Mouse (Mus musculus) bone marrow macrophage, adult 2 months (primary cell): ENCODE results near the gene Klhl31. TPM values are rescaled to one million over a fixed set of nuclear protein-coding genes. Genes with fewer than 3 reads are reported as not detected.

Experiments
- H3K27ac ChIP-seq: 2 replicates; pipeline ENCODE4 v1.5.1; 2012; ENCODE audit warnings: low read depth, low read length; ENCODE audit not compliant: insufficient read depth
- H3K4me1 ChIP-seq: 2 replicates; pipeline ENCODE4 v1.6.1; 2012; ENCODE audit warnings: low read length; ENCODE audit not compliant: control insufficient read depth, insufficient read depth
- H3K4me3 ChIP-seq: 2 replicates; pipeline ENCODE4 v1.5.1; 2012; ENCODE audit warnings: mild to moderate bottlenecking, low read length, moderate library complexity; ENCODE audit not compliant: insufficient read depth
- CTCF ChIP-seq: IDR thresholded peaks from 2 replicates; pipeline ENCODE4 v1.5.1; 2012; ENCODE audit warnings: low read depth, mild to moderate bottlenecking, low read length, moderate library complexity
- POLR2A ChIP-seq: IDR thresholded peaks from 2 replicates; pipeline ENCODE4 v1.6.1; 2012; ENCODE audit warnings: mild to moderate bottlenecking, low read depth, low read length, borderline replicate concordance
- polyA plus RNA-seq: library from polyadenylated mRNA; stranded (reverse); fragments of >200 nt; gene quantifications from 2 replicates; pipeline ENCODE4 v1.2.4, GENCODE M21; 2012; ENCODE audit not compliant: missing spikeins, insufficient read depth, insufficient read length

Gene Klhl31
- polyA plus RNA-seq, 1 experiment: not detected

- TF ChIP-seq POLR2A: no peak
- no peak for TF ChIP-seq CTCF
- Histone ChIP-seq H3K27ac (no peak overlapping the region), H3K4me3 (no peak overlapping the region), H3K4me1 (no peaks in the 10 kb centered on the region)
These were observed 13.4 kb upstream of the Klhl31 start for GRCm38 (mm10) chr9:77622874-77623273.

- TF ChIP-seq CTCF (no peak), POLR2A (no peak)
- Histone ChIP-seq H3K27ac (no peak overlapping the region), H3K4me3 (no peak overlapping the region), H3K4me1 (no peaks in the 10 kb centered on the region)
These were observed 12.8 kb upstream of the Klhl31 start for GRCm38 (mm10) chr9:77623318-77624050.

DNA sequence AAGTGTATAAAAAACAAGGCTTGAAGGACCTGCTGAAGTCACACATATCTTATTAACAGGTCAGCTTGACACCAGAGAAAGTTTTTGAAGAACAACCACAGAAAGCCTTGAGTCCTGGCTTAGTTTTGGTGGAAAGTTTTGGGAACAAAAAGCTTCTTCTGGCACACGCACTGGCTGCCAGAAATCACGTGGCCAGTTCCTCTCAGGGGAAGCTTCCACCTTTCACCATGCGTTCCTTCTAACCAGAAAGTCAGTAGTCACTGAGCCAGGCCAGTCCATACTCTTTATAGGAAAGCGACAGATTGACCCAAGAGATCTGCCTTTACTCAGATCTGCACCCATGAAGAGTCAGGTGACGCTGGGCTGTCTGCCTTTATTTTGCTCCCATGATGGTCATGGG lies 12.1 kb upstream of the Klhl31 start:
- TF ChIP-seq POLR2A: no peak
- TF ChIP-seq CTCF: no peak
- H3K27ac ChIP-seq: no peak overlapping the region
- H3K4me3 ChIP-seq: no peak overlapping the region
- H3K4me1 ChIP-seq: no peaks in the 10 kb centered on the region

- TF ChIP-seq POLR2A (no peak), CTCF (no peak)
- H3K27ac ChIP-seq: no peak overlapping the region
- H3K4me1 ChIP-seq: no peaks in the 10 kb centered on the region
- H3K4me3 ChIP-seq: no peak overlapping the region
These were observed 7.6 kb upstream of the Klhl31 start for GRCm38 (mm10) chr9:77628676-77629075.

DNA sequence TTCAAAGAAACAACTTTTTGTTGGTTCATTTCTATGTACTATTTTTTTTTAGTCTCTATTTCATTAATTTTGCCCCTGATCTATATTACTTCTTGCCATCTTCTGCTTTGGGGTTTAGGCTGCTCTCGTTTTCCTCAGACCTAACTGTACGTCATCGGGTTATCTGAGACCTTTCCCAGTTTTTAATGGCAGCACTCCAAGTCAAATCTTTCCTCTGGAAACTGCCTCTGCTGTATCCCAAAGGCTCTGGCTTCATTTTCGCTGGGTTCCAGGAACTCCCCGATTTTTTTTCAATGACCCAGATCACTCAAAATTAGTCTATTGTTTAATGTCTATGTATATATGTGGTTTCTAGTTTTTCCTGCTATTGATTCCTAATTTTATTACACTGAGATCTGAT lies 6.6 kb upstream of the Klhl31 start:
- Histone ChIP-seq H3K4me1 (no peaks in the 10 kb centered on the region), H3K4me3 (no peak overlapping the region)
- TF ChIP-seq POLR2A (no peak), CTCF (no peak)

DNA sequence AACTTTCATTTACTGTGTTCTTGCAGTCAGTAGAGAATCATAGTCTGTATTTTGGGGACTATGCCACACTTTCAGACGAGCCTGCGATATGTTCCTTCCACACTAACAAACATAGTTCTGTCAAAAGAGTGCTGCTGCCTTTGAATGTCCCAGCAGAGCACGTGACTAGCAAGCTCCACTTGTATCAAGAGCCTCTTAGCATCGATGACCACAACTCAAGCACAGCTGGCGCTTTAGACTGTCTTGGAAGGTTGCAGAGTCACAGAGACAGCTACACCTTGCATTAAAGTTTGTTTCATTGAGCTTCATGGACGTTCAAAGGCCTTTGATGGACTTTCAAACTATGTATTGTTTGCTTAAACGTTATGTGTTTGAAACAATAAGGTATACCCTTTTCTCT lies 5.5 kb upstream of the Klhl31 start:
- H3K4me3 ChIP-seq: no peak overlapping the region
- H3K4me1 ChIP-seq: no peaks in the 10 kb centered on the region
- no peak overlapping the region for H3K27ac ChIP-seq
- TF ChIP-seq CTCF: no peak

More for the DNA sequence above, 6.6 kb upstream of the Klhl31 start:
- H3K27ac ChIP-seq: no peak overlapping the region

DNA sequence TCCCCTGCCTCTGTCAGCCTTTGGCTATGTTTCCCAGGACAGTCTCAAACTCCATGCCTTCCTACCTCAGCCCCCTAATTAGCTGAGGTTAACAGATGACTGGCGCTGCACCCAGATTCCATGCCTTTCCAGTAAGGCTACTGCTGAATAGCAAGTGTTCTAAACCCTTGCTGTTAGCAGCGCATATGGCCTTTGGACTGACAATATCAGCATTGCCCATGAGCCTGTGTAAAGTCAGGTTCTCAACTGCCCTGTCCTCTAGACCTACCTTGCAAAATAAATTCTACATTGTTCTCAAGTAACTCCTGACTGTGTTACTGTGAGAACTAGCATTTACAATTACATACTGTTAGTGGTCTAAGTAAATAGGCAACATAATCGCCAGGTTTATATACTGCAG lies 3.9 kb upstream of the Klhl31 start:
- Histone ChIP-seq H3K4me3 (no peak overlapping the region), H3K4me1 (no peaks in the 10 kb centered on the region), H3K27ac (no peak overlapping the region)
- TF ChIP-seq POLR2A (no peak), CTCF (no peak)

DNA sequence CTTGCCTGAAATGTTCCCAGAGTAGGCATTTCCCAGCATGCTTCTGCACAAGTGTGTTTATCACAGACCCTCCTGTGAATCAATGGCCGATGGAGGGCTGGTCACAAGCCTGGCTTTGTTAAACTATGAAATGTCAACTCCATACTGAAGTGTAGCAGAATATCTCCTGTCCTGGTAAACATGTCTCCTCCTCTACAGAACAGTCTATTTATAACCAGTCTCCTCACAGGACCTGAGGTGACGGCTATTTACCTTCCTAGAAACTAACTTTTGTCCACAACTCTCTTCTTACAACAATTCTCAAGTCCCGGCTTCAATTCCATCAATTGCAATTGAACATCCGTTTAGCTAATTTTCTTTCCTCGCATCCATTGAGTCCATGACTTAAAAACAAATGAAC lies 297 bp upstream of the Klhl31 start:
- Histone ChIP-seq H3K4me1 (no peaks in the 10 kb centered on the region), H3K27ac (no peak overlapping the region), H3K4me3 (no peak overlapping the region)
- TF ChIP-seq POLR2A: no peak
- TF ChIP-seq CTCF: no peak

- no peak overlapping the region for H3K27ac ChIP-seq
- H3K4me3 ChIP-seq: no peak overlapping the region
- no peaks in the 10 kb centered on the region for H3K4me1 ChIP-seq
- TF ChIP-seq POLR2A (no peak), CTCF (no peak)
These were observed 1.1 kb downstream of the Klhl31 start for GRCm38 (mm10) chr9:77637357-77637756.

DNA sequence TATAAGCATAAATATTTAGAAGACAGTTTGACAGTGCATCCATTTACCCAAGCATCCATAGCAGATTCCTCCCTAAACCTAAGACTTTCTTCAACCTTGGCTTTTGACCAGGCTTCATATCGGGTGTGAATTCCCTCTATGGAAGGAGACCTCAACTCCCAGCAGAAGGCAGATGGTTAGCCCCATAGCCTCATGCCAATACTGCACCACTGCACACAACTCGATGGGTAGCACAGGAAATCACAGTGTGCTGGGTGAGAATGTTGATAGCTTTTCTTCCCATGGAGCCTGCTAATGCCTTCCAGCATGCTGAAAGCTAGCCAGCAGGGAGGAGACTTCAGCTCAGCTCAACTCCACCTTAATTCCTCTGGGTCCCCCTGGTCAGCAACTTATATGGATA lies 8.9 kb downstream of the Klhl31 start:
- no peaks in the 10 kb centered on the region for H3K4me1 ChIP-seq

More for the DNA sequence above, 8.9 kb downstream of the Klhl31 start:
- TF ChIP-seq CTCF: no peak
- TF ChIP-seq POLR2A: no peak
- Histone ChIP-seq H3K4me3 (no peak overlapping the region), H3K27ac (no peak overlapping the region)
